Mouse (Mus musculus) cerebellum, adult 18-20 months (tissue): ENCODE measurements at regions not wholly inside any gene's neighbourhood (a gene's known extent, or its start where the extent isn't known, plus 50 kb on each side); places are given as distances from the start of the nearest gene placed in this dataset.

Source experiments
- DNase-seq, 2 experiments: peaks; one replicate each; pipeline ENCODE4 v3.0.0; 2021

DNA sequence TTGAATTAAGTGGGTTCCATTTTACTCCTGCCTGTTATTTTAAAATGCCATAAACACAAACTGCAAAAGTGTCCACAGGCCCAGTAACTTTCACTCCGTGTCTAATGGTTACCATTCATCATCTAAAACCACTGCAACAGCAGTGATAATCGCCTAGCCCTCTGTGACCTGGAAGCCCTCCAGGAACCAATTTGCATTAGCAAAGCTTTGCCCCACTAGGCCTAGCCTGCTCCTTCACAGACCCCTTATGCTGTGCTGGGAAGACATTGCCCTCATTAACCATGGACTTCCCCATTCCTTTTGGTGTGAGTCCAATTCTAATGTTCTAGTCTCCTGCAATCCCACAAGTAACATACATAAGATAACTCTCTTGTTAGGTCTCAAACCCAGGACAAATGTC lies 277.3 kb upstream of the Prkd1 start:
- DNase-seq = no peak

DNA sequence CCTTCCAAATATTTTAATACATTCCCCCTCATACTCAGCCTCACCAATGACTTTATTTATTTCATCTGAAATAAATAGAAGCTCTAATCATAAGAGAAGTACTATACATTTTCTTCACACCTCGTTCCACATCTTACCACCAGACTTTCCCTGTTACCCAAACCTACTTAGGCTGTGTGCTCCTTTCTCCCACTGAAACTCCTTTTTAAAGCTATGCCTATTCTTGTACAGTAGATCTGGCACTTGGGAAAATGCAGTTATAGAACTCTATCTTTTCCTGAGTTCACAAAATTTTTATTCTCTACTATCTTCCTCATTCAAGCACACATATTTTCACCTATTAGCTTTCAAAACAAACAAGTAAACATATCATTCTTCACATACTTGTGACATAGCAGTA lies 272.8 kb upstream of the Prkd1 start:
- DNase-seq = no peak

DNA sequence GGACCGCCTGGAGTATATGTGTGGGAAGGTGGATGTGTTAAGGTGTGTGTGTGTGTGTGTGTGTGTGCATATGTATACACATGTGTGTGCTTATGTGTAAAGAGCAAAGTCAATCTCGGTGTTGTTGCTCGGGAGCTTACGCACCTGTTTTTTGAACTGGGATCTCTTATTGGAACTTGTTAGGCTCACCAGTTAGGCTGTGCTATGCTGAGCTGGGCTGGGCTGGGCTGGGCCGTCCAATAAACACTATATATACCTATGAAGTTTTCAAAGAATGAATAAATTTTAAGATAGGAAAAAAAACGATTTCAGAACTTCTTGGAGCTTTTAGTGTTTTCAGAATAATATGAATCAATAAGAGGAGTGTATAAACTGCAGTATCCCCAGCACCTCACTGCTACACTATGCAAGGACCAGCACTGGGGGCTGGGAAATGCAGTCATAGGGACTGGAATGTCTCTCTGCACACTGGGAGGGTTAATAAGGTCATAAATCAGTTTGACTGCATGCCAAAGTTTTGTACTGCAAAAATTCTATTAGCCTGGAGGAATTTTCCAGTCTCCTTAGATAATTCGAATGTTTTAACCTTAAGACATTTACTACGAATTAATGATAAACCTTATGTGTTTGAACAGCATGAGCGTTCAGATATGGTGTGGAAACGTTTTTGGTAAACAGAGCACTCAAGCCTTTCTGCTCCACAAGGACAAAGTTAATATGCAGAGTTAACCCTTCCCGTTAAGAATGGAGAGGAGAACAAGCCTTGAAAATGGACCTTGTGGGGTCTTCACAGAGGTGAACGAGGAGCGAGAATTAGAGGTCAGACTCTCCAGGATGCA lies 250.9 kb upstream of the Prkd1 start:
- DNase-seq = no peak

DNA sequence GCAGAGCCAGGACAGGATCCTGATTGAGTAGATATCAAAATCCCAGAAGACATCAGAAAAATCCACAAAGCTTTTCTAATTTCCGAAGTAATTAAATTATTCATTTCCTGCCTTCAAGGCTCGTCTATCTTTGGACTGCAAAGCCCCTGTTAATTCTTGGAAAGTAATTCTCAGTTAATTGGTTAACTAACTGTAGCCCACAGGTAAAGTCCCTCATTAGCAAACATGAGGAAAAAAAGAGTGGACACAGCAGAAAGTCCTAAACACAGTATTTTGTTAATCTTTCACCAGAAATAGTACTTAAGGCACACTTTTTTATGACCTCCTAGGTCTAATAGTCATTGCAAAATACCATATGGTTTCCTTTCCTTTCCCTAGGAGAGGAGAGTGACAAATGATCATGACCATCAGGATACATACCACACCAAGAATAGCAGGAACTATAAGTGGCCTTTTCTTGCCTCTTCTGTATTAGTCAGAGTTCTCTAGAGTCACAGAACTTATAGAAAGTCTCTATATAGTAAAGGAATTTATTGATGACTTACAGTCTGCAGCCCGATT lies 248.8 kb upstream of the Prkd1 start:
- DNase-seq = no peak

DNA sequence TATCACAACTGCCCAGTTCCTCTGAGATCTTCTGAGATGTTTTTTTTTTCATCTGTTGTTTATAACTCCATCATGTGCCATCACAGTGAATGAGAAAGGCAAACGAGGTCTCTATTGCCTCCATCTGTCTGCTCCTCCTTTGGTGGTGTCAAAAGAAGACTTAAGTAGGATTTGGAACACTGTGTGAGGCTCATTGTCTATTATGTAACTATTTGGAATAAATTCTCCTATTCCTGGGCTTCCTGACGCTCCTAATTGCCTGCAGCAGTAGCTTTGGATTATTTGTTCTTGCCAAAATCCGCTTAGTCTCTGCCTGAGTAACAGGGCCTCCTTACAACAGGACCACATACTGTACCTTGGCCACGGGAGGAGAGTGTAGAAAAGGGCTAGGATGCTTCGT lies 244.7 kb upstream of the Prkd1 start:
- no peak for DNase-seq

DNA sequence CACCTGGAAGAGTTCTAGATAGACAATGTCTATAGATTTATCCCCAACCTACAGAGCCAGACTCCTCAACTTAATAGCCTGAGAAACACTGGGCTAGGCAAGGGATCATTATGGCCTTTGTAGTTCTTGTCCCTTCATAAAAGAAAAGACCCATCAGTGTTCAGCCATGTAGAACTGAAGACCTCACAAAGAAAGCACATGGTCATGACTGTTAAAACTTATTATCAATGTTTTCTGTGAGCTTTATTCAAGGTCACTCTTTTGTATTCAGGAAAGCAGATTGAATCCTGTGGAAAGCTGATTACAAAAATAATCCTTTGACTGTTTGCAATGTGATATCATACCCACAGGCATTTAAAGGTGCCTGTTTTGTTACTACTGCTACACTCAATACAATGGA lies 226.9 kb upstream of the Prkd1 start:
- no peak for DNase-seq

DNA sequence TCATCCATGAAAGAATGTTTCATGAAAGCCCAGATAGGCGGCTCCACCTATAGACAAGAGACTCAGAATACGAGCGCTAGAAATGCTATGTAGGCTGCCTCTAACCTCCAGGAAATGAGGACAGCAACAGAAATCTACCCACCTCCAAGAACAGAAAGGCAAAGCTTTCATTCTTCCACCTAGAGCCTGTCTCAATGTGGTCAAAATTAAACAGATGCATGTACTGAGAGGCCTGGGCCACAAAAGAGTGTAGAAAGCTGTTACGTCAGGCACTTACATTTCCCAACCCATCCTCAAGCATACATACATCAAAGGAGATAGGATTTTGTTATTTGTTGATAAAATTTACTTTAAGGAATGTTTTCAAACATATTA lies 225.1 kb upstream of the Prkd1 start:
- DNase-seq = no peak

DNA sequence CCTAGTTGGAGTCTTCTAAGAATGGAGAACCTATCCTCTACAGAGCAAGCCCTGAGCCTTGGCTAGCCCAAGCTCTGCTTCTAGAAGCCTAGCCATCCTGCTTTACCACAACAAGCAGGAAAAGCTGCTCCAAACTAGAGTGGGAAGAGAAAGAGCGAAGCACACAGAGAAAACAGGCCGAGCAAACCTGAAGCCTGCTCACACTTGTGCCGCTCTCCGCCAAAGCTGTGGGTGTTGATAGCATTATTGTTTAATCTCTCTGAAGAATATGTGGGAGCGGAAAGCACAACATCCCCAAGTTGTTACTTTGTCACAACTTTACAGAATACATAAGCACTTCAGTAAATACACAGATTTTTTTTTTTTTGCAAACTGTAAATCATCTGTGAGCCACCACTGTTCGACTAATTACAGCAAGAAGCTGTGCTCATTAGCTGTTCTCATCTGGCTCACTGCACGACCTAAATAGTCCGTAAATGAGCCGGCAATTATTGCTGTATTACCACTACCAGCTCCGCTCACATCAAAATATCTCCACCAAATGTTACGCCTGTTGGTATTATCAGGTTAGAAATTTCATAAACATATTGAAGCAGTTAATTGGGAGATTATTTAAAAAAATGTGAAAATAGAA lies 224.6 kb upstream of the Prkd1 start:
- DNase-seq = no peak

DNA sequence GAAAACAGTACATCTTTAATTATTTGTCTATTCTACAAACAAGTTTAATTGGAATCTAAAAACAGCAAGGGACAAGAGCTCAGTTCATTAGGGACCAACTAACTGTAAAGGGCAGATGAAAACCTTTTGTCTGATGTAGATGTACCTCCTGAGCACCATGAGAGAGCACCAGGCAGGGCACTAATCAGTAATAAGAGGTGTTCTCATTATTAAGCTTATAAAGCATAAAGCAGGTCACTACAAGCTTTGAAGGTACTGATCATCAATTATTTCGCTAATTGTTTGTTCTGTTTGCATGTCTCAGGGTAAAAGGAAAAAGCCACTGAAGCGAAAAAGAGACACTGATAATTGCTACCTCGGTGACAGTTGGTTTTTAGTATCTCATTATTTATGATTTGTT lies 202.7 kb upstream of the Prkd1 start:
- DNase-seq = no peak

DNA sequence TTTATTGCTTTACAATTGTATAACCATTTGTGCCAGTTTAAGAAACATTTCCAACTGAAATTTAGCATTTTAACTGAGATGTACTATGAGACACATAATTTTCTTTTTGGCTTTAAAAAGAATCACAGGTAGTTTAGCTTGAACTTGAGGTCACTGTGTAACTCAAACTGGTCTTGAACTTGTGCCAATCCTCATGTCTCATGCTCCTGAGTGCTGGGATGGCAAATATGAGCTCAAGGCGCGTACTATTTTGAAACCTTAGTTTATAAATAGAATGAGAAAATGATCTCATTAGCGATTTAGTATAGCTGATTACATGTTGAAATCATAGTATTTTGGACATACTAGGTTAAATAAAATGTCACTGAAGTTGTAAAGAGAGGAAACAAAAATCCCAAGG lies 199.1 kb upstream of the Prkd1 start:
- no peak for DNase-seq

DNA sequence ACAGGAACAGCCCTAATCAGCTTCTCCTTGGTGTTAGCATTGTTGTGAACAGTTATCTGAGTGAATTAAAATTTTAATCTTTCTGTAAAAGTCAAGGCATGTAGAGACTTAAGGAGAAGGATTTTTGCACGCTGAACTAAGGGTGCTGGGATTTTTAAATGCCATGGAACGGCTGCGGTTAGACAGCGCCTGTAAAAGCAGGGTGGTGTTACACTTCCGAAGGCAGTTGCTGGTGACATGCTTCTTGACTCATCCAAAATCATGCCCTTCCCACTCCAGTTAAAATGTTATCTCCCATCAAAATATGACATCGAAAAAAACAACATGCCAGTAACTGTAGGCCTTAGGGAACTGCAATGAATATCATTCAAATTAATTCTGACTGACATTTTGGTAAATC lies 193.8 kb upstream of the Prkd1 start:
- no peak for DNase-seq

DNA sequence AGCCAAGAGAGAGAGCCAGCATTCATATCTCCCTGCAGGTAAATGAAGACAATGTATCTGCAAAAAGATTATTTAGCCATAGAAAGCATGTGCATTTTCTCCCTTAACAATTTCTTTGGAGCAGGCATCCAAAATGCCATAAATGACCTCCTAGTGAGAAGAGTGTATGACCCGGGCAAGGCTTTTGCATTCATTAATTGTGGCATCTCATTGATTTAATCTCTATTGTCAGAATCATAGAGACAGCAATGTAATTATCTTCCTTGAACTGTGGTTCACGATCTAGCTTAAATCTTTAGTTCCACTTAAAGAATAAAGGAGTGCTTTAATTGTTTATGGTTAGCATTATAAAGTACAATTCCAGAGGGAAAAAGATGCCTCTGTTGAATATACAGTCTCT lies 190.5 kb upstream of the Prkd1 start:
- no peak for DNase-seq

DNA sequence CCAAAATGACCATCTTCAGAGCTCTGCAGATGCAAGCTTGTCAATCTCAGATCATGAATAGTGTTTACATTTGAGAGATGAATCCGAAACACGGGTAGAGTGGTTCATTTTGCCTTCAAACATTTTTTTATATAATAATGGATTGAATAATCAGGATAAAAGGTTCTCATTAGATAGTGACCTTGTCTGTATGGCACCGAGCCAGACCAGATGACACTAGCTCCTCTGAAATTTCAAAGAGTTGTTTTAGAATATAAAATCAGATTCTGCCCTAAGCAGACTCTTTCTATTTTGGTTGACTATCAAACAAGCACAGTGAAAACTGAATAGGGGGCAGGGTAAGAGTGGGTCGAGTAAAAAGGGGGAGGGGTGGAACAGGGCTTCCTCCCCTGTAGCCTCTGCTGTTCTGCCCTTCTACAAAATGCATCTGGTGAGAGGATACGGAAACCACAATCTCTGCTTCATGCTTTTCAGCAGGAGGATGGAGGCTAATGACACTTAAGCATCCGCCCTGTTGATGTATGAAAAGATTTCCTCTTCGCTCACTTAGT lies 159.9 kb upstream of the Prkd1 start:
- no peak for DNase-seq

DNA sequence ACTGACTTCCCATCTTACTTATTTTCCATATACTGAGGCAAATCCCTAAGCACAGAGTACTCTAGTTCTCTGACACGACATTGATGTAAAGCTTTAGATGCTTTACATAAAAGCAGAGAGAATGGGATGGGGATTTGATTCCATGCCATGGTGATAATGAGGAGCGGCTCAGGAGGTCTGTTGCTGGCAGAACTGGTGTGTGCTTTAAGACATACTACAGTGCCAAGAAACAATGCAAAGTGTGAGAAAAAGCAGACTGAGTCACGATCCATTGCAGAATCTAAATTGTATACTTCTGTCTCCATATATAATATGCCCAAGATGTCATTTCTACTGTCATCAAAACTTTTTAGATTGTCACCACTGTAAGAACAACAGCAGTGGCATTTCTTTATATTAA lies 155.5 kb upstream of the Prkd1 start:
- DNase-seq = no peak

DNA sequence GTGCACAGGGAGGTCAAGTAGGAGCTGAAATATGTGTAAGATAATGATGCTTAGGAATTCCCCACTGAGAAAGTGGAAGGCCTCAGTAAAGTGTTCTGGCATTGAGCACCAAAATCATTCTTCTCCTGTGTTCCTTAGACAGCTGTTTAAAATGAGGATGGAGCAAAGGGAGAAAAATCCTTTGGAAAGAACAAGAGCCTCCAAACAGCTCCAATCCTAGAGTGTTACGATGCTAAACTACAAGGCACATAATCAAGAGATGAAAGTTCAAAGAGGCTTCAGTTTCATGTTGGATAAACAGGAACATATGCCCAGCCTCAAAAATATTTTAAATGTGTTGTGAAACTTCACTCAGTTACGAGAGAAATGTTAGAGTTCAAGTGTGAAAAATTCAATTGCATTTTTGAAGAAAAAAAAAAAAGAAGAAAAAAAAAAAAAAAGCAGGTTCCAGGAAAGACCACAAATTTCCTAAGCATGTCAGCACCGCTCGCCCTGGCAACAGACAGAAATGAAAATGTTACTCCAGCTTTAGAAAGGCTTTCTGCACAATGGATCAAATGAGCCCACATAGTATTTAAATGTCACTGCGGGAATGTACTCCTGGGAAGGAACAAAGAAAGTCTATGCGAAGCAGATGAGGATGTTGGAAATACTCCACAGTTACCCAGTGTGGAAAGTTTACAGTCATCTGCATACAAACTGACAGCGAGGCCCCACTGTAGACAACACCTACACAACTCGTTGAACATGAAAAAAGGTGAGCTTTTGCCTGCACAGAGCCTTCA lies 116.5 kb upstream of the Prkd1 start:
- DNase-seq = no peak

DNA sequence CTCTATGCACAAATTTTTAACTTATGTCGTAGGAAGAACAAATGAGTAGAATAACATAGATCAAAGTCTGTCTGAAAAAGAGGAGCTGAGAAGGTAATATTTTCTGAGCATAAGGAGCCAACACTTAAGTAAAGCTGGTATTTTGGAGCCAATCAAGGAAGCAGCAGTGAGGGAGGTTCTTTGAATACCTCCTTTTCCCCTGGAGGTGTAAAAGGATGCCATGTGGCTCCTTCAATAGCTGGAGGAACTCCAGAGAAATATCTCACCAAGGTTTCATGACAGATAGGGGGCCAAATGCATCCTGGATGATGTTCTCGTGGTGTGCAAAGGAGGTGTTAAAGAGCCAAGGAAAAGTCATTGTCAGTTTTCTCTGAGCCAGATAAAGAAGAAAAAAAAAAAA lies 115.6 kb upstream of the Prkd1 start:
- DNase-seq = no peak

DNA sequence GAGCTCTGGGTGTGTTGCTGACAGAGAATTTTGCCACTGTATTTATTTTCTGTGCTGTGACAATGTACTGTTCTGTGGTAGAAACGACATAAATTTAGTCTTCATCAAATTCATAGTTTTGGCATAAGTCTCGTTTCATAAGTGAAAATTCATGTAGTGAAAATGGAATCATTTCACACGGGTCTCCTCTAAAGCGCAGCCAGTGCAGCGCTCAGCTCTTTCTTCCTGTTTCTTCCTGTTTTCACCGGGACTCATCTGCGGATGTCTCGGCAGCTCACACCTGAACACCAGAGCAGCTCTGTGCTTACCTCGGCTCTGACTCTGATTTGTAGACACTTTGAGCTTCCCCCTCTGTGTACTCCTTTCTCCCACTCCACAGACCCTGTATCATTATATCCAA lies 85.2 kb upstream of the Prkd1 start:
- DNase-seq = no peak

DNA sequence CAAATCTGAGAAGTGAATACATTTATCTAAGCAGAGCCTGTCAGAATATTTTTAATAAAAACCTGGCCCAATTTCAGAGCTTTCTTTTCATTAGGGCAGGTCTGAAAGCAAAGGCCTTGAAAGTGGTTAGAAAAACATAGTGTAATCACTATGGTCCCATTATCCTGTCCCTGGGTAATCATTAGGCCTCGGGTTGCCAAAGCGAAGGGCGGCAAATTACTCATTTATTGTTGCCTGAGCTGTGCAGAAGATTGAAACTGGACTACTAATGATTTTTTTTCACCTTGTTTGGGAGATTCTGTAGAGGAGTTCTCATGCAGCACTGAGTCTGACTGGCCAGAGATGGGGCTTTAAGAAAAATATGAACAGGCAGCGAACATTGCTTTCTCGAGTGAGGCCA lies 63.7 kb upstream of the Prkd1 start:
- DNase-seq = no peak

DNA sequence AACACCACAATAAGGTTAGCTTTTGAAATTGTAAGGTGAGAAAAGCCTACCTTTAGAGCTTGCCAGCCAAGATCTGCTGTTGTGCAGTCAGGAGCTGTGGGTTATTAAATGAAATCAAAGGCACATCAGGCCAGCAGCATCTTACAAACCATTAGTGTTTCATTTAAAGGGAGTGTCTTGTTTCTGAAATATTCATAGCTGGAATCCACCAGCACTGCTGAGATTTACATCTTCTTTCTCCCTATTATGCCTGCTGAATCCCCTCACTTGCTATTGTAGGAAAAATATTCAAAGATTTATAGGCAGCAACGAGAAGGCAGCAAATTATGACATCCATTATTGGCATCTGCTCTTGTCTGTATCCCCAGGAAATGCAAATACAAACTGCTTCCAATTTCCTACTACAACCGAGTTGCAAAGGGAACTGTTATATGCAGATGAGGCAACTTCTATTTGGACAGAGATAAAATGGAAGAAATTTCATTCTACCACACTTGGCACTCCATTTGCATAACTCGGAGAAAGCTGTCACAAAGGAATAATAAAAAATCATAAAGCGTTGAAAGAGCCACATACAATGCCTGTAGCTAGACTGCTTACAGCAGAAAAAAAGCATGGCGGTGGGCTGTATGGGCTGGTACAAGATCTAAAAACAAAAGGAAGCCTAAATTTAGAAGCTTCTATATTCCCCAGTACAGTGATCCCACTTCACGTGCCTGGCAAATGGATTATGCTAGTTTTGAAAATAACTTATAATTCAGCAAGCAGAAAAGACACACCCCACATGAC lies 60.3 kb upstream of the Prkd1 start:
- DNase-seq = no peak

DNA sequence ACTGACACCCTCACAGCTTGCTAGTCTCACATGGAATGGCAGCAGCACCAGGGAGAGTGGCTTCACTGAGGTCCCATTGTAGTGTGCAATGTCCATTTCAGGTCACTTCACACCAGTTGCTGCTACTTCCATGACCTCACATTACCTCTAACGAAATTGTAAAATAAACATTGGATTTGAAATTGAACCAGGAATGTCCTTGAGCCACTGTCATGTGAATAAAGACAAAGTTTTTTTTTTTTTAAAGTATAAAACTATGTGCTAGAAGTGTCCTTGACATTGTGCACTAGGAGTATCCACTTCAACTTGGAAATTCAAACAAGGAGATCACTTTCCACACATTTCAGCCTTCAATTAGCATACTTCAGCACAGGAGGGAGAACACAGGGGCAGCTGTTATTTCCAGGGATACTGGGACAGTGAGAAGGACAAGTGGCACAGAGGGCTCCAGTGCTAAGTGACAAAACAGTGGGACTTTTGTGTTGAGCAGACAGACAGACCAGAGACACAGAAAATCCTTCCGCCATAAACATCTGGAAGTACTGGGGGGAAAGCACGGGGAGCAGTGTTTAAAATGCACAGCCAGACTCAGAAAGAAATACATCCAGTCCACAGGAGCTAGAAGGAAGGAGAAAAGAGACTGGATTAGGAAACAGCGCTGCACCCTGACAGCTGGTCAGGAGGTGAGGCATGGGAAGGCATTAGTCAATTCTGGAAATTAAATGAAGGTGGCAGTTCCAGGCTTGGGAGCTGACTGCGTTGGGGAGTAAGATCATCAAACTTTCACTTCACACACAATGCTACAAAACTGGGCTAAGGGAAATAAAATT lies 49.9 kb upstream of the Prkd1 start:
- no peak for DNase-seq
